Mouse (Mus musculus) telencephalon, adult 2 months (tissue): ENCODE measurements around the gene Maml3.

Experiments
- DNase-seq: peaks from one replicate; pipeline ENCODE4 v3.0.0-alpha.2; 2011; ENCODE audit warnings: low read depth, low spot score

The Maml3 gene

GRCm38 (mm10) chr3:51912214-51912613, 192.7 kb downstream of the Maml3 start:
- no peak for DNase-seq

GRCm38 (mm10) chr3:51908437-51908990, 196.4 kb downstream of the Maml3 start:
- DNase-seq = no peak

- DNase-seq = no peak
Observed at GRCm38 (mm10) chr3:51907113-51907860, 197.6 kb downstream of the Maml3 start.

GRCm38 (mm10) chr3:51905903-51906302, 199.0 kb downstream of the Maml3 start:
- DNase-seq = no peak

GRCm38 (mm10) chr3:51904357-51904855, 200.5 kb downstream of the Maml3 start:
- DNase-seq = no peak

- DNase-seq = no peak
Observed at GRCm38 (mm10) chr3:51901151-51901550, 203.7 kb downstream of the Maml3 start.

- no peak for DNase-seq
Observed at GRCm38 (mm10) chr3:51894514-51894913, 210.4 kb downstream of the Maml3 start.

GRCm38 (mm10) chr3:51891562-51892119, 213.2 kb downstream of the Maml3 start:
- no peak for DNase-seq

- no peak for DNase-seq
Observed at GRCm38 (mm10) chr3:51890181-51890580, 214.7 kb downstream of the Maml3 start.

- DNase-seq = peak; percentile 72
Observed at GRCm38 (mm10) chr3:51889776-51890175, 215.1 kb downstream of the Maml3 start.

GRCm38 (mm10) chr3:51888662-51889433, 216.0 kb downstream of the Maml3 start:
- no peak for DNase-seq

- no peak for DNase-seq
Observed at GRCm38 (mm10) chr3:51888295-51888661, 216.6 kb downstream of the Maml3 start.

- no peak for DNase-seq
Observed at GRCm38 (mm10) chr3:51885920-51886319, 219.0 kb downstream of the Maml3 start.

GRCm38 (mm10) chr3:51885487-51885886, 219.4 kb downstream of the Maml3 start:
- peak; percentile 84 for DNase-seq

GRCm38 (mm10) chr3:51881981-51882380, 222.9 kb downstream of the Maml3 start:
- DNase-seq = no peak

GRCm38 (mm10) chr3:51881393-51881792, 223.5 kb downstream of the Maml3 start:
- DNase-seq = no peak

GRCm38 (mm10) chr3:51880506-51881036, 224.3 kb downstream of the Maml3 start:
- no peak for DNase-seq

GRCm38 (mm10) chr3:51879211-51879610, 225.7 kb downstream of the Maml3 start:
- no peak for DNase-seq

- DNase-seq = no peak
Observed at GRCm38 (mm10) chr3:51878577-51878976, 226.3 kb downstream of the Maml3 start.

GRCm38 (mm10) chr3:51876729-51877128, 228.1 kb downstream of the Maml3 start:
- no peak for DNase-seq

- no peak for DNase-seq
Observed at GRCm38 (mm10) chr3:51875629-51876028, 229.2 kb downstream of the Maml3 start.

GRCm38 (mm10) chr3:51874252-51874651, 230.6 kb downstream of the Maml3 start:
- no peak for DNase-seq
